Mouse (Mus musculus): ENCODE measurements around the gene Gm28048.

GRCm38 (mm10) chr11:22886991-22887390 lies 94.9 kb downstream of the Gm28048 start:
- TF ChIP-seq POLR2A (IDR thresholded peaks at IDR 0.05; ENCODE audit: control insufficient read depth, low read depth, low read length) (no peak), CTCF (IDR thresholded peaks at IDR 0.05; ENCODE audit: control insufficient read depth, insufficient read depth, insufficient replicate concordance, low read depth, low read length) (no peak)
